Mouse (Mus musculus): ENCODE measurements around the gene Prokr1. TPM values are rescaled to one million over a fixed set of nuclear protein-coding genes. Genes with fewer than 3 reads are reported as not detected.
A peak's percentile ranks its signal among the peaks of the same experiment; 100 is the strongest.

Prokr1 gene
- total and polyA plus RNA-seq, 3 experiments, result 1.3 to 1.4 TPM; not detected in 1

DNA sequence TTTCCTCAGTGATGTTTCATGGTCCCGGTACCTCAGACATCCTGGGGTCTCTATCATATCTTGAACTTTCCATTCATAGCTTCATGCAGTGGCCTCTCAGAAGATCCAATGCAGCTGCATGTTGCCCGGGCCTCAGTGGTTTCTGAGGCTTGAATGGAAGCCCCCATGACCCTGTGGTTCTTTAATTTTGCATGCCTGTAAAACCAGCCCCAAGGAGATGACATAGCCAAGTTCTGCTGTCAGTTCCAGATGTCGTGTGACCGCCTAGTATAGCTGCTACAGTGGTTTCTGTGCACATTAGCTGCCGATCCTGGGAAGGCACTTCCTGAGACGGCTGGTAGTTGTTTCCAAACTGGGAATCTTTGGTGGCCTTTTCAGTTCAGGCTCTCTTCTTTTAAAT is 3.6 kb upstream of the Prokr1 start:
- DNase-seq (ENCODE audit: low read depth, low spot score), result no peak
- Histone ChIP-seq H3K79me2 (ENCODE audit: control insufficient read depth, insufficient read depth, low read length, poor library complexity) (no peaks in the 10 kb centered on the region; the same call in 1 of the 2 replicates), H3K9ac (ENCODE audit: control insufficient read depth, low read depth, low read length, poor library complexity, severe bottlenecking) (no peak overlapping the region), H3K27me3 (ENCODE audit: control insufficient read depth in 1 of 2, insufficient read depth in 2 of 2, low read length in 2 of 2) (peaks cover 0 to 5% of the 10 kb centered on the region in 2 experiments; a peak in 1 of 4 replicates), H3K36me3 (ENCODE audit: control insufficient read depth in 1 of 2, insufficient read depth in 2 of 2, low read length in 2 of 2) (no peaks in the 10 kb centered on the region), H3K4me3 (ENCODE audit: control insufficient read depth in 1 of 2, insufficient read depth in 1 of 2, low read depth in 2 of 2, low read length in 2 of 2) (no peak overlapping the region), H3K4me1 (ENCODE audit: control insufficient read depth in 1 of 2, insufficient read depth in 2 of 2, low read length in 2 of 2) (peaks cover 0 to 13% of the 10 kb centered on the region in 2 experiments; a peak in 3 of 4 replicates), H3K9me3 (replicated peaks; ENCODE audit: insufficient read depth, low read length) (no peaks in the 10 kb centered on the region), H3K27ac (ENCODE audit: control insufficient read depth, low read depth, low read length) (no peak overlapping the region)
- TF ChIP-seq ELF1 (IDR thresholded peaks at IDR 0.05; ENCODE audit: low read depth, low read length) (no peak), GATA1 (IDR thresholded peaks at IDR 0.05; ENCODE audit: low read depth, low read length) (no peak), CHD1 (IDR thresholded peaks at IDR 0.05; ENCODE audit: low read depth, low read length) (no peak), BHLHE40 (IDR thresholded peaks at IDR 0.05; ENCODE audit: borderline replicate concordance, low read depth, low read length) (no peak), POLR2A (IDR thresholded peaks at IDR 0.05; ENCODE audit: control insufficient read depth in 1 of 2, insufficient read depth in 1 of 2, low read depth in 1 of 2, low read length in 2 of 2, poor library complexity in 1 of 2) (no peak)

- Histone ChIP-seq H3K36me3 (ENCODE audit: control insufficient read depth in 1 of 2, insufficient read depth in 2 of 2, low read length in 2 of 2) (no peaks in the 10 kb centered on the region), H3K27ac (ENCODE audit: control insufficient read depth, low read depth, low read length) (no peak overlapping the region), H3K4me3 (ENCODE audit: control insufficient read depth in 1 of 2, insufficient read depth in 1 of 2, low read depth in 2 of 2, low read length in 2 of 2) (peak overlapping the region; percentile 86 to 97), H3K9ac (ENCODE audit: control insufficient read depth, low read depth, low read length, poor library complexity, severe bottlenecking) (peak overlapping the region; percentile 78), H3K9me3 (replicated peaks; ENCODE audit: insufficient read depth, low read length) (no peaks in the 10 kb centered on the region), H3K4me1 (ENCODE audit: control insufficient read depth in 1 of 2, insufficient read depth in 2 of 2, low read length in 2 of 2) (peaks cover 0 to 9% of the 10 kb centered on the region in 2 experiments; a peak in 3 of 4 replicates), H3K79me2 (ENCODE audit: control insufficient read depth, insufficient read depth, low read length, poor library complexity) (no peaks in the 10 kb centered on the region; the same call in 1 of the 2 replicates), H3K27me3 (ENCODE audit: control insufficient read depth in 1 of 2, insufficient read depth in 2 of 2, low read length in 2 of 2) (peaks cover 0 to 3% of the 10 kb centered on the region in 2 experiments; a peak in 1 of 4 replicates)
- TF ChIP-seq RCOR1 (IDR thresholded peaks at IDR 0.05; ENCODE audit: low read depth, low read length) (peak; percentile 45; the same call in 1 of the 2 replicates), BHLHE40 (IDR thresholded peaks at IDR 0.05; ENCODE audit: borderline replicate concordance, low read depth, low read length) (no peak), TAL1 (IDR thresholded peaks at IDR 0.05; ENCODE audit: low read length) (peak; percentile 63), SIN3A (IDR thresholded peaks at IDR 0.05; ENCODE audit: low read length) (peak; percentile 38; the same call in 1 of the 2 replicates), ZC3H11A (IDR thresholded peaks at IDR 0.05; ENCODE audit: low read depth, low read length) (no peak), MYC (IDR thresholded peaks at IDR 0.05; ENCODE audit: low read depth, low read length) (no peak), EP300 (IDR thresholded peaks at IDR 0.05; ENCODE audit: low read depth in 1 of 2, low read length in 2 of 2) (0 out of 4 replicates have a peak, but pooled peaks of 1 of the 2 experiments have one; percentile 13), MAX (IDR thresholded peaks at IDR 0.05; ENCODE audit: low read length) (no peak)
- DNase-seq (ENCODE audit: low read depth, low spot score), result peak; percentile 29
Measured at GRCm38 (mm10) chr6:87589718-87590393, 687 bp downstream of the Prokr1 start.

- Histone ChIP-seq H3K36me3 (ENCODE audit: control insufficient read depth in 1 of 2, insufficient read depth in 2 of 2, low read length in 2 of 2) (peaks cover 0 to 13% of the 10 kb centered on the region in 2 experiments; a peak in 2 of 4 replicates), H3K9ac (ENCODE audit: control insufficient read depth, low read depth, low read length, poor library complexity, severe bottlenecking) (no peak overlapping the region), H3K4me1 (ENCODE audit: control insufficient read depth in 1 of 2, insufficient read depth in 2 of 2, low read length in 2 of 2) (peaks cover 3 to 25% of the 10 kb centered on the region in 2 experiments; a peak in 2 of 4 replicates), H3K27me3 (ENCODE audit: control insufficient read depth in 1 of 2, insufficient read depth in 2 of 2, low read length in 2 of 2) (no peaks in the 10 kb centered on the region), H3K4me3 (ENCODE audit: control insufficient read depth in 1 of 2, insufficient read depth in 1 of 2, low read depth in 2 of 2, low read length in 2 of 2) (no peak overlapping the region), H3K9me3 (replicated peaks; ENCODE audit: insufficient read depth, low read length) (no peaks in the 10 kb centered on the region), H3K27ac (ENCODE audit: control insufficient read depth, low read depth, low read length) (no peak overlapping the region), H3K79me2 (ENCODE audit: control insufficient read depth, insufficient read depth, low read length, poor library complexity) (no peaks in the 10 kb centered on the region)
- no peak for TF ChIP-seq MYC (IDR thresholded peaks at IDR 0.05; ENCODE audit: low read depth, low read length)
- TF ChIP-seq MYB (IDR thresholded peaks at IDR 0.05; ENCODE audit: low read depth, low read length), result no peak
- TF ChIP-seq POLR2A (IDR thresholded peaks at IDR 0.05; ENCODE audit: control insufficient read depth in 1 of 2, insufficient read depth in 1 of 2, low read depth in 1 of 2, low read length in 2 of 2, poor library complexity in 1 of 2), result no peak
- no peak for TF ChIP-seq ZNF384 (IDR thresholded peaks at IDR 0.05; ENCODE audit: low read depth, low read length)
- TF ChIP-seq EP300 (IDR thresholded peaks at IDR 0.05; ENCODE audit: low read depth in 1 of 2, low read length in 2 of 2), result no peak
- no peak for DNase-seq (ENCODE audit: low read depth, low spot score)
Measured at GRCm38 (mm10) chr6:87583991-87584390, 6.6 kb downstream of the Prokr1 start.
